Mouse (Mus musculus): Measurements from ENCODE around the gene Rgl1.
"Not testable (repeated sequence)": the region's sequence is repeated elsewhere in the genome, so short reads cannot be mapped to it uniquely, and the experiment has no call there.

The Rgl1 gene

DNA sequence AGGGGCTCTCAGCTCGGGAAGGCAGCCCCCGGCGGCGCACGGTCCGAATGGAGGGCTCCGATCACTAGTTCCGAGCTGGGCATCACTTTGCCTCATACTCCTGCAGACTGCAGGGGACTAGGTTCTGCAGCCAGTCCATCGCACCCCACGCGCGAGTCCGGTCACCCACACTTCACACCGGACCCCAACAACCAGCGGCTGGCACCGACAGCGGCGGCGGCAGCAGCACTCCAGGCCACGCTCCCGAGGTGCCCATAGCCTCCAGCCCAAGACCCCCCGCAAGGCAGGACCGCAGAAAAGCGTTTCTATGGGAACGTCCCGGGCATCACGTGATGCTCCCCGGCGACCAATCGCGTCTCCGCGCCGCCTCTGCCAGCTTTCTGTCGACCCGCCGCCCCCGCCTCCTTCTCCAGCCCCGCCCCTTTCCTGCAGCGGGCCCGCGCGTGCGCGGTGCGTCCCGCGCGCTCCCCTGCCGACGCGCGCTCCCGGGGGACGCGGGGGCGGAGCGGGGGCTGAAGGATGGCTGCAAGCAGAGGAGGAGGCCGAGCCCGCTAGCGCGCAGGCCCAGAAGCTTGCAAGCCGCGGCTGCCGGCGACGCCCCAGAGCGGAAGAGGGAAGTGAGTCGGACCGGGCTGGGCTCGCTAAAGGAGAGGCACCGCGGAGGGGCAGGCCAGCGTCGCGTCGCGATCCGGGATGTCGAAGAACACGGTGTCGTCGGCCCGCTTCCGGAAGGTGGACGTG lies at the start of gene Rgl1, which contains the start of gene Arpc5:
Gene Rgl1, minus strand, starts transcription at position 320 of the 741 bp plus-strand sequence.
Gene Arpc5, plus strand, starts transcription at position 511 of the 741 bp plus-strand sequence.
- peak; percentile 97 to 98 for DNase-seq

DNA sequence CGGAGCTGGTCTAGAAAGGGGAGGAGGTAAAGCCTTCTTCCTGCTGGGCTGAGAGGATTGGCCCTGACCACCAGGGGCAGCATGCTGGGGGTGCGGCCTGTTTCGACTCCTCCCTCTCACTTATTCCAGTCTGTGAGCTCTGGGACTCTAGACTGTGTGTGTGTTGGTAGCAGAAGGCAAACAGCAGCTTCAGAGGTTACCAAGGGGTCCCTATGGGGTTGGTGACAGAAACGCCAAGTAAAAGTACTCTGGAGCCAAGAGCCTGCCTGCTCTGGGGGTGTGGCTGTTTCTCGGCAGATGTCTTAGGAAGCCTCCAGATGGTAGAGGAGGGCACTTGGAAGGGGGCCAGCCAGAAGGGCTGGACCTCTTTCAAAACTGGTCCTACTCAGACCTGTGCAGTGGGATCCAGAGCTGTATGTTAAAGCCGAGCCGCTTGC lies 49.1 kb upstream of the Rgl1 start:
- DNase-seq = peak in 1 of 2 experiments; percentile 51

DNA sequence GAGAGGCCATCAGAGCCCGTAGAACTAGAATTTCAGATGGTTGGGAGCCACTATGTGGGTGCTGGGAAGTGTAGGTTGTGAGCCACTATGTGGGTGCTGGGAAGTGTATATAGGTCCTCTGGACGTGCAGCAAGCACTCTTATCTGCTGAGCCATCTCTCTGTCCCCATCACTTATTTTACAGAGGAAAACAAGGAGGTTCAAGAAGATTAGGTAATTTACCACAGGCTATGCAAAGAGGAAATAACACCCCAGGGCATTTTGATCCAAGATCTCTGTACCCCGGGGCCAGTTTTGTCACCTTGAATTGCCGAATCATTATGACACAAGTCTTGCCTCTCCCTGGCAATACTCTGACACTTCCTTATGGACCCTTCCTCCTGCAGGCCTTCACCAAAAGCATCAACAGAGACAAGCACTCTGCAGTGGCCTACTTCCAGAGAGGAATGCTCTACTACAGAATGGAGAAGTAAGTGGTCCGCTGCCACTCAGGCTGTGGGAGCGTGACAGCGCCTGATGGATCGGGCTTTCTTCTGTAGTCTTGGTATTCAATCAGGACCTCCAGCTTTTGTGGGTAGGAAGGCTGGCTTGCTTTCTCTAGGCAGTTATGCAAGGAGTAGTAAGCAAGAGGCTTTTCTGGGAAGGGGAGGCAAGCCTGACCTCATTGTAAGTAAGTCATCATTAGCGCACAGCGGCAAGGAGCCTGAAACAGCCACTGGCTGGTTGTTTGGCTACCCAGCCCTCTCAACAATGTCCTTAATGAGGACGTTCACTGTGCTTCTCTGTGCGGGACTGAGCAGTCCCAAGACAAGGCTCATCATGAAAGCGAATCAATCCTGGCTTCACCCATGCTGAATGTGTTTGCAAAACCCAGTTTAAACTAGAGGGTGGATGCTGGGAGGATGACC lies 44.6 kb upstream of the Rgl1 start:
- DNase-seq = no peak

DNA sequence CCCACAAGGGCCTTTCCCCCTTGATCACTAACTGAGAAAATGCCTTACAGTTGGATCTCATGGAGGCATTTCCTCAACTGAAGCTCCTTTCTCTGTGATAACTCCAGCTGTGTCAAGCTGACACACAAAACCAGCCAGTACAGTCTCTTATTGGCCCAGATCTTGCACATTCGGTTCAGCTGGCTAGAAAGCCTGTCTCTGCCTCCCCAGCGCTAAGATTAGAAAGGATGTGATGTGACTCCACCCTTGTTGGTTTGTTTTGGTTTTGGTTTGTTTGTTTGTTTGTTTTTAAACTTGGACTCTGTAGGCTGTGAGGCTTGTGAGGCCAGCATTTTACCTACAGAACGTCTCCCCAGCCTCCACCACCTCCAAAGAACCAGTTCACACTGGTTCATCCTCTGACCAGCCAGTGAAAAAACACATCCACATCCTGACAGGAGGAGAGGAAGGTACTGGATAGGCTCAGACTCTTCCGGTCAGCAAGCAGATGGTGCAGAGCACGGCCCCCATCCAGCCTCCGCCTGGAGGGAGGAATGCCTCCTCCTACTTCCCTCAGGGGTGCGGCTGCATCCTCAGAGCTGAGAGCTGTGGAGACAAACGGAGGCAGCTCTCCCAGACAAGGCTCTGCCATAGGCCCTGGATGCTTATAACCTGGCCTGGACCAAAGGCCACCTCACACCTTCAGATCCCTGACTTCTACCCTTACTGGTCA lies 43.5 kb upstream of the Rgl1 start:
- DNase-seq = peak in 1 of 2 experiments; percentile 28

DNA sequence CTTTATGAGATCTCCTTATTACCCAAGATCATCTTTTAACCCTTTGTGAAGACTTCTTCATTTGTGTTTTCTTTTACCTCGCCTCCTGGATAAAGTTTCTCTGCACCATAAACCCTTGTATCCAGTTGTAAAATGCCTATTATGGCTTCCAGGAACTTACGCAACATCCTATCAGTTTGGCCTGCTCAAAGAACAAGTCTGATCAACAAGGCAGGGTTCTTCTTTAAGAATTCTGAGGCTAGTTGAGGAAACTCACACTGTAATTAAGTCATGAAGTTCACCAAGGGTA lies 42.2 kb upstream of the Rgl1 start:
- no peak for DNase-seq

DNA sequence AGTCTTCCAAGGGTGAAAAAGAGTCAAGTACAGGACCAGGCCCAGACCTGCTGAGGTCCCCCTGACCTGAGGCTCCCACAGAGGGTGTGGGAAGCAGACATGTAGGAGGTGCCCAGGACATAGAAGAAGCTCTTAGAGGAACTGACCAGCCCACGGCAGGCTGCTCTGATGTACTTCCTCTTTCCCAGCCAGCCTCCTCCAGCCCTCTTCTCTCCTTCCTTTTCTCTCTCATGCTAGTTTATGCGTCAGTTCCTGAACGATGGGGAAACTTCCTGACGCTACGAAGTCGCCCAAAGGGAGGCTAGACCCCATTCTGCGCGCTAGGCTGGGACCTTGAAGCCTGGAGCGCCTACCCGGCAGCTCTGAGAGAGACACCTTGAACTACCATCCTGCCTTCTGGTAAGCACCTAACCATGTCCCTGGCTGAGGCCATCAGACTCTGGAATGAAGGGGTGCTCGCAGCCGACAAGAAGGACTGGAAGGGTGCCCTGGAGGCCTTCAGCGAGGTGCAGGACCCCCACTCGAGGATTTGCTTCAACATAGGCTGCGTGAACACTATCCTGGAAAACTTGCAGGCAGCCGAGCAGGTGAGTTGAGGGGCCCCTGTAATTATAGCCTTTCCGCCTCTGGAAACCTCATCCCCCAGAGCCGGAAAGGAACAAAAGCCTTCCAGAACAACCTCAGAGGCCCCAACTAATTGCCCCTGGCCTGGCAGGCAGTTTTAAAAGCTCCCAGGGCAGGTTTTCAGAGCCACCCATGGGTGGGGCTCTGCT lies 41.7 kb upstream of the Rgl1 start:
- DNase-seq = no peak

DNA sequence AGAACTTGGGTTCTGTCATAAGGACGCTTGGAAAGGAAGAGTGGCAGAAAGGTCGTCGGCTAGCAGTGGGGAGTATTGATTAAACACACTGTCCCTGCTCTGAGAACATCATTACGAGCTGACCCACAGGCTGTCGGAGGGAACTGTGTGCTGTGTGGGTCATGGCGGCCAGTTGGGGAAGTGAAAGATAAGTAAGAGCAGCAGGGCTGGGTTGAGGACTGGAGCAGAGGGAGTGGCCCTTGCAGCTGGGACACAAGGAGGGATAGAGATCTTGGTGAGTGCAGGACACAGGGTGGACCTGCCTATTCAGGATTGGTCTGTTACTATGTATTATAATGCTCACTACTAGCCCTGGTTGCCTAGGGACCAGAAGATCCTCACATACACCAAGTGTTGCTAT lies 38.8 kb upstream of the Rgl1 start:
- DNase-seq = no peak

DNA sequence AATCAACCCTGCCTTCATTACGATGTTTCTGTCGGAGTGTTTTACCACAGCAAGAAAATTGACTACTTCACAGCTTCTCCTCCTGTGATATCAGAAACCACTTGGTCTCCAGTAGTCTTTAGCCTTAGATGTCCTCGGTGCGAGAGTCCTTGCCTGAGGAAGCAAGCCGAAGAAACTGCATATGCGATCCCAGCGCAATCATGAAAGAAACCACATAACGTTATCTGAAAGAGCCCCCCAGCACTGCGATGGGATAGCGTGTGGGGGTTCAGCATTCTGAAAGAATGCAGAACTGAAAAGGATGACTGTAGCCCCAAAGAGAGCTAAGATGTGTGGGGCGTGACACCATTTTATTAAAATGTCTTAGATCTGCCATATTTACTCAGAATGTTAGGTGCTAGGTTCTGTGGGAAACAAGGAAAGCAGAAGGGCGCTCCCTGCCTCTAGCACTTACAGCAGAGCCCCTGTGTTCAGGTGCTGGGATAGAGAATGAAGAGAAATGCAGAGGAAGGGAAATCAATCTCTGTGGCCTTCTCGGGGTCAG lies 34.6 kb upstream of the Rgl1 start:
- no peak for DNase-seq

DNA sequence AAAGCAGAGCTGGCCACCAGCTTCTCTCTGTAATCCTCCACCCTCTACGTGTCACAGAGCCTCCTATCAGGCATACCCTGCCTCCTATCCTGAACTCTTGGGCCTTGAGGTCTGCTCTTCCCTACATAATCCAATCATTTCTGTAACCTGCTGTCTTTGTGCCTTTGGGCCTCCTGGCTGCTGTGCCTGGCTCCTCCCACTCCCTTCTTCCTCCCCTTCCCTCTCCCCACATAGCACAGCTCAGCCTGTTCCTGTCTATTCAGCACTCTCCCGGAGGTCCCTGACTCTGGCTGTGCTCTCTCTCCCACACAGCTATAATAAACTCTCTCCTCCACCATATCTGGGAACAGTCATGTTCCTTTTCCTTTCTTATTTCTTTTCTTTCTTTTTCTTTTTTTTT lies 33.7 kb upstream of the Rgl1 start, which contains the start of gene Ncf2:
Gene Ncf2, plus strand, starts transcription at position 298 of the 400 bp plus-strand sequence.
- no peak for DNase-seq

DNA sequence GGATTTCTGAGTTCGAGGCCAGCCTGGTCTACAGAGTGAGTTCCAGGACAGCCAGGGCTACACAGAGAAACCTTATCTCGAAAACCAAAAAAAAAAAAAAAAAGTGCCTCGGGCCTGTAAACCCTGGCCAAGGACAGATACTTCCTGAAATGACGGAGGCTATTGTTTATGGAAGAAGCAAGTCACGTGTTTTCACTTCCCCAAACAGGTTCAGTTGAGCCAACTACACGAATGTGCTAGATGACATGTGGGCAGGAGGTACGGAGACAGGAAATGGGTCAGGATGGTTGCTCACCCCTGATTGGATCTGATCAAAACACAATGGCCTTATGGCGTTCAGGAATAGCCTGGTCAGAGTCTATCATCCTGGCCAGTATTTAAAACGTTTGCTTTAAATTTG lies 32.0 kb upstream of the Rgl1 start:
- no peak for DNase-seq

DNA sequence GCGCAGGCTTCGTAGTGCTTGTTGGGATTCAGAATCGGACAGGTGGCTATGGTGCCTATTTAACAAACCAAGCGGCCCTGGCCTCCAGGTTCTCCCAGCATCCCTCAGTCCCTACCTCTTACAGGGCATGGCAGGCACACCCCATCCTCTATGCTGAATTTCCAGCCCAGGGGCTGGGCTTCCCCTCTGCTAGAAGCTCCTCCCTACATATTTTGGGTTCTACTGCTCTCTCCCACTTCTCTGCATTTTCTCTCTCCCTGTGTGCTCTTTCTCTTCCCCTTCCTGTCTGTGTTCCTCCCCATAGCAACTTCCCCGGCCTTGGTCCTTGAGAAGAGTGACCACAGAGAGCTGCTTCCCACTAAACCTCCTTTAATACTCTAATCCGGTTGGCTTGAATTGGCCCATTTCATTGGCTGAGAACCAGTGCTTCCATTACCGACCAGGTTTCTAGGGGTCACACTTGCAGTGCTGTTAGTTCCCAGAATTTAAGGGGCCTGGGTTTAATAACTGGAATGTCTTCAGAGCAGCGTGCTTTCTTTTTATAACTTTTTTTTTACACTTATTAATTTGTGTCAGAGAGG lies 30.6 kb upstream of the Rgl1 start:
- no peak for DNase-seq

DNA sequence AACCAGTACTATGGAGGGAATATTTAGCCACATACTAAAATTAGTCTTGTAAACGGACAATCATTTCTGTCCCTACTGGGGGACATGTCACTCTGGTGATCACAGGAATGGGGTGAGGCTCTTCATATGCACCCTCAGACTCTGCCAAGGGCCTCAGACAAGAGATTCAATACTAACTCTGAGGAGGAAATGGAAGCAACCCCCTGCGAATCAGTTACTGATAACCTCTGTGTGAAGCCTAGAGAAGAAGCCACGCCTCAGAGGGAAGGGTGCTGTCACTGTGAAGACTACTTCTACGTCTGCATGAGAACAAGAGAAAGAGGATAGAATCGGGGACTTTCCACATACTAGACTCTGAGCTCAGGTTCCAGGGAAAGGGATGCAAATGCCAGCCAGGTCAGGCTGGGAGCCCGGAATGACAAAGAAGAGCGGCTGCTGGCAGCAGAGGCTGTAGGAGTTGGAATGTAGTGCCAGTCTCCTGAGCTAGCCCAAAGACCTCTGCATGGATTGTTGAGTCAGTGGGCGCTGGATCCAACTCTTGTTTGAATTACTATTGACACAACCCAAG lies 29.6 kb upstream of the Rgl1 start:
- DNase-seq = no peak

DNA sequence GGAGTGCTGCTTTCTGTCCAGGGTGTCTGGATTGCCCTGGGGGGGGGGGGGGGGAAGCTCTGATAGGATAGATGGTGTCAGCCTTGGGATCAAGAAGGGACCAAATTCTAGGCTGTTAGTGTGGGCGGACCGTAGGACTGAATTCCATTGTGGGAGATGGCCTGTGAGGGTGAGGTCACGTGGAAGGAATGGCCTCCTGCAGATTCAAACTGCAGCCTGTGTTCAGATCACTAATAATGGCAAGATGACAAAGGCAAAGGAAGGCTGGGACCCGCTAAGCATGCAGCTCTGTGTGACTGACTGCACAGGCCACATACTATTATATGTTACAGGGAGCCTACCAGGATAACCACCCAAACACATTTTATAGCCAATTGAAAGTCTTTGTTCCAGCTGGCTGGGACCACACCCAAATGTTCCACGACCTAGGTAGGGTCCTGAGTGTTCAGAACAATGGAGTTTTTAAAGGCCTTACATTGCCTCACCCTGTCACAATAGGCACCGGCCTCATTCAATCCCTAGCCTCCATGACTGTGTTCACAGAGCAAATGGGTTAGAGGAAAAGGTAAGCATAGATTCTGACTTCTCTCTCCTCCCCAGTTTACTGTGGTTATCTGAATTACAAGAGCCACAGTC lies 27.5 kb upstream of the Rgl1 start:
- DNase-seq = no peak

DNA sequence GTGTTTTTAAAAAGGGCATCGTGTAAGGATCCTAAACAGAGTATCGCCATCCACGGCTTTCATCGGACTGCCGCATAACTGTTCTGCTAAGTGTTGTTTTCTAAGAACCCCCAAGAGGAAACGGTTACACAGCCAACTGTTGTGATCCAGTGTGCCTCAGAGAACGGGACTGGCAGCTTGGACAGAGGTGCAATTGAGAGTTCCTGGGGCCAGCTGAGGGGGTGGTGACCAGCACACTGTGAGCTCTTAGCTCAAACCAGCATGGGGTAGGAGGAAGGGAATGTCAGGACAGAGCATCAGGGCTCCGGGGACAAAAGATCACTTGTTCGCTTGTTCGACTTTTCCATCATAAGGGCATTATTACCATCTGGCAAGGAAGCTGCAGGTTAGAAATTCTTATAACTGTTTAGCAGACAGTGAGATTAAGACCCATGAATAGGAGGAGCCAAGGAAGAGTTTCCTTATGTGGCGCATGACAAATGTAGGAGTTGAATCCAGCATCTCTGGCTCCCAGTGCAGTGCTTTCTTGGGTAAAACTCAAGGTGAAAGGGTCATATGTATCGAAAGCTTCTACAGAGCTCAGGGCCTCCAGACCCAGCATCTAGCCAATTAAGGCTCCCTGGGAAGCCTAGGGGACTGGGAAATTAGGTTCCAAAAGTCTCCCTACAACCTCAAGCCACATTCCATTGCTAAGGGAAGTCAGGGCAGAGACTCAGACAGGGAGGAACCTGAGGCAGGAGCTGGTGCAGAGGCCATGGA lies 26.8 kb upstream of the Rgl1 start:
- DNase-seq = no peak

DNA sequence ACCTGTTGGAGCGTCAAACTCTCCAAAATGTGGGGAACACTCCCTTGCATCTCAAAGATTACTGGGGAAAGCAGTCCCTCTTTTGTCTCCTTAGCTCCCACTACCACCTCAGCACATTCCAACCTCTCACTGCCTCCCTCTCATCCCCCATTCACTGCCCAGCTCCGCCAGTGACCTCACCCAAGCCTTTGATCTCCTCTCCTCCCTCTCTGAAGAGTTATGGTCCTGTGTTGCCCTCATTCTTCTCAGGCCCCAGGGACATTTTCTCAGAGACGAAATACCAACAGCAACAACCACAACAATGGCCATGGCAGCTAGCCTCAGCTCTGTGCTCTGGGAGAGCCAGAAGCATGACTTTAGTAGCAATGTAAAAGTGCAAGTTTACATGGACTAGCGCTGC lies 25.1 kb upstream of the Rgl1 start:
- no peak for DNase-seq

DNA sequence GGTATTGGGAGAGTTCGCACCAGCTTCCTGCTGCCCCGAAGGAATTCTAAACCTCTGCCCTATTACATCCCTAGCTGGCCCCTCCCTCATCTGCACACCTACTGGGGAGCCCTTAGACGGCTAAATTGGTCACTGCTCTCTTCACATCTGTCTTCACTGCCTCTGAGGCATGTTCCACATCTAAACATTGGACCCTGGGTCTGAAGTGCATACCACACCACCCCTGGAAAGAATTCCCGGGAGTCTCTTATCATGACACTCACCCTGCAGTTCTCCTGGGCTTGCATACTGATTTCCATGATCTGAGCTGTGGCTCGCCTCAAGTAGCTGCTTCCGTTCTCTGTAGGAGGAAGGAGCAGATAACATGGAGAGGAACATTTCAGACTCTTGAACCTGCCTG lies 24.7 kb upstream of the Rgl1 start:
- DNase-seq = no peak

DNA sequence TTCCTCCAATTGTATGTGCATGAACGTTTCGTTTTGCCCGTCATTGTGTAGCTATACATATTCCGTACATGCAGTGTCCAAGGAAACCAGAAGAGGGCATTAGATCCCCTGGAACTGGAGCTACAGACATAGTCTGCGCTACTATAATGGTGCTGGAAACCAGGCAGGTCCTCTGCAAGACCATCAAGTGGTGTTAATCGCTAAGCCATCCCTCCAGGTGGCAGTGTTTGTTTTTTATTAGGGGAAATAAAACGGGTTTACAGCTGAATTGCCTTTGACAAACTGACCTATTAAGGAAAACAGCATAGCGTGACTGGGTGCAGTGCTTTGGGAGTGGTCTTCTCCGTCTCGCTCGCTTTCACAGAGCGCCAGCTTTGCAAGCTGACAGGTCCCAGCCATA lies 24.1 kb upstream of the Rgl1 start:
- DNase-seq = peak in 1 of 2 experiments; percentile 32

DNA sequence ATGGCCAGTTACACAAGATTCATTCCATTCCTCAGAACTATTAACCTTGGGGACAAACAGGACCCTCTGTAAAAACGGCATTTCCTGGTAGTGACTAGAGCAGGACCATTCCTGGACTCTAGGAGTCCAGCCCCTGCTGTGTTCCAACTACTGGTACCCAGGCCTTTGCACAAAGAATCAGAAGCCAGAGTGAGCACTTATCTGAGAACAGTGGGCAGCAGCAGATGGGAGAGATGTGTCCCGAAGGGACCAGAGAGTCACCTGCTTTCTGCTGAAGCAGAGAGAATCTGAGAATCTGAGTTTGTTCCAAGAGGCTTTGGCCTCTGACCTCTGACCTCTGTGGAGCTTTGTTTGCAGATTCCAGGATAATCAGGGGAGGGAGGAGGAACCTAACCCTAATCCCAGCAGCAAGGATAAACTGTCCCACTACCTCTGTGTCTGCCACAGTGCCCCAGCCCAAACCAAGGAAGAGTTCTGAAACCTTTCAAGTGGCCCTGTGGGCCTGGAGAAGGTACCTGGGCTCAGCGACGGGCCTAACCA lies 22.0 kb upstream of the Rgl1 start:
- no peak for DNase-seq

DNA sequence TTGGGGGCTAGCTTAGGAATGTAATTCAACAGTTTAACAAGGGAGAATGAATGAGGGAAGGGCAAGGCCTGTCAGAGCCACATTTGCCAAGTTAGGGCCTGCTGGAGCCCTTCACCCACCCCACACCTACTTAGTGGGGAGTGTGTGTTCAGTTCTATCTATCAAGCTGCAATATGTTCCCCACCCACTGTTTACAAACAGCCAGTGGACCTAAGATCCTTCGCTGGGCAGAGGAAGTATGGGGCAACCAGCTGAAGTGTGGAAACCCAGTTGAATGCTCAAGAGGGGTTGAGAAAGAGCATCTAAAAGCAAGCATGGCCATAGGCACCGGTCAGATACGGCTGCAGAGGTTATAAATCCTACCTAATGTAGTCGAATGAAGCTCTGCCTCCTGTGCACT lies 20.8 kb upstream of the Rgl1 start:
- no peak for DNase-seq

DNA sequence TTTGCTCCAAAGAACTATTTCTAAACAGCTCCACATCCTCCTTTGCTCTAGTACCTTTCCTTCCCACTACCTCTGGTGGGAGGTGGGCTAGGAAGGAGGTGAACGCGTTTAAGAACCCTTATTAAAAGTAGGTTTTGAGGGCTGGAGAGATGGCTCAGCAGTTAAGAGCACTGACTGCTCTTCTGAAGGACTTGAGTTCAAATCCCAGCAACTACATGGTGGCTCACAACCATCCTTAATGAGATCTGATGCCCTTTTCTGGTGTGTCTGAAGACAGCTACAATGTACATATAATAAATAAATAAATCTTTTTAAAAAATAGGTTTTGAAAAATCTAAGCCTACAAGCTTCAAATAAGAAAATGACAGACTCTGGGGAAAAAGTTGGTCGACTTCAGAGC lies 19.3 kb upstream of the Rgl1 start:
- not testable (repeated sequence) for DNase-seq

All from cerebellum, postnatal 25 days (tissue).